Mouse (Mus musculus): ENCODE measurements around the gene Slc13a1. TPM values are rescaled to one million over a fixed set of nuclear protein-coding genes. Genes with fewer than 3 reads are reported as not detected.
"Not testable (repeated sequence)": the region's sequence is repeated elsewhere in the genome, so short reads cannot be mapped to it uniquely, and the experiment has no call there.

The Slc13a1 gene
- 0.05 TPM in 1 of 2 replicates, not detected in the other for polyA plus RNA-seq (2012; rRNA removed)

DNA sequence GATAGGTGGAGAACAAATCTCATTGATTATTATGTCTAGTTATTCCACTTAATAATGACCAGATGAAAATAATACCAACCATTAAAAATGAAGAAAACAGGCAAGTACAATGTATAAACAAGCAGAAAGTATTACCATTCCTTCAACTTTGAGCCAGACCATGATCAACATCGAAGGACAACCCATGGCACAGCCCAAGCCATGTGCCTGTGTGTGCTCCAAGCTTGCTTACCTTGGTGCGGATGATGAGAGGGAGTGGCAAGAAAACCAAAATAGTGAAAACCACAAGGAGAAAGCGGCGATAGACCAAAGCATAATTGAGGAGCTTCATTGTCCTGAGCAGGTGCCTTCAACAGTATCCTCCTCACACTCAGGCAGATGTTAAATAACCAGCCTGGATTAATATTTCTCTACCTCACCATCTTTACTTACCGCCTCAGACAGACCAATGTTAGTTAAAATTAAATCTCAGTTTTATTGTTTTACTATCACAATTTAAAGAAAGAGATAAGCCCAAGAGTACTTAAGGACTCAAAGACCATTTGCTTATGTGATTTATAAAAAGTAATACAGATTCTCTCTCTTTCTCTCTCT lies at the start of gene Slc13a1:
Gene Slc13a1, minus strand, starts transcription at position 359 of the 594 bp plus-strand sequence.
- Histone ChIP-seq H3K36me3 (ENCODE audit: control insufficient read depth, insufficient read depth, low read length) (no peaks in the 10 kb centered on the region), H3K27ac (ENCODE audit: insufficient read depth, low read length) (no peak within 1 kb of the TSS), H3K27me3 (ENCODE audit: control insufficient read depth, insufficient read depth, low read length) (no peaks in the 10 kb centered on the region), H3K4me3 (ENCODE audit: extremely low read depth, insufficient read depth, insufficient read length) (no peak within 1 kb of the TSS), H3K4me1 (ENCODE audit: control insufficient read depth, insufficient read depth, insufficient read length) (no peaks in the 10 kb centered on the region)
- WGBS: 82% methylated on average over 5 of the region's 5 CpGs
- TF ChIP-seq CTCF (IDR thresholded peaks at IDR 0.05; ENCODE audit: extremely low read depth, insufficient read depth, insufficient read length, insufficient replicate concordance): no peak
- no peak for TF ChIP-seq POLR2A (IDR thresholded peaks at IDR 0.05; ENCODE audit: low read depth, low read length)
- no peak for DNase-seq (ENCODE audit: low read depth in 1 of 2, low spot score in 2 of 2)

GRCm38 (mm10) chr6:24207866-24208265 lies 40.0 kb upstream of the Slc13a1 start:
- no peaks in the 10 kb centered on the region for H3K4me1 ChIP-seq (ENCODE audit: control insufficient read depth, insufficient read depth, insufficient read length)
- H3K36me3 ChIP-seq (ENCODE audit: control insufficient read depth, insufficient read depth, low read length): no peaks in the 10 kb centered on the region
- no peak overlapping the region for H3K27ac ChIP-seq (ENCODE audit: insufficient read depth, low read length)
- TF ChIP-seq POLR2A (IDR thresholded peaks at IDR 0.05; ENCODE audit: low read depth, low read length) (no peak), CTCF (IDR thresholded peaks at IDR 0.05; ENCODE audit: extremely low read depth, insufficient read depth, insufficient read length, insufficient replicate concordance) (no peak)
- no peaks in the 10 kb centered on the region for H3K27me3 ChIP-seq (ENCODE audit: control insufficient read depth, insufficient read depth, low read length)
- 85% methylated on average over 3 of the region's 3 CpGs for WGBS
- DNase-seq (ENCODE audit: low read depth in 1 of 2, low spot score in 2 of 2): no peak
- H3K4me3 ChIP-seq (ENCODE audit: extremely low read depth, insufficient read depth, insufficient read length): no peak overlapping the region

GRCm38 (mm10) chr6:24202226-24202625 lies 34.3 kb upstream of the Slc13a1 start:
- no peak for DNase-seq (ENCODE audit: low read depth in 1 of 2, low spot score in 2 of 2)
- 88% methylated on average over 6 of the region's 6 CpGs for WGBS
- no peak overlapping the region for H3K4me3 ChIP-seq (ENCODE audit: extremely low read depth, insufficient read depth, insufficient read length)
- H3K36me3 ChIP-seq (ENCODE audit: control insufficient read depth, insufficient read depth, low read length): no peaks in the 10 kb centered on the region
- TF ChIP-seq CTCF (IDR thresholded peaks at IDR 0.05; ENCODE audit: extremely low read depth, insufficient read depth, insufficient read length, insufficient replicate concordance) (no peak), POLR2A (IDR thresholded peaks at IDR 0.05; ENCODE audit: low read depth, low read length) (no peak)
- H3K27ac ChIP-seq (ENCODE audit: insufficient read depth, low read length): no peak overlapping the region
- no peaks in the 10 kb centered on the region for H3K27me3 ChIP-seq (ENCODE audit: control insufficient read depth, insufficient read depth, low read length)
- no peaks in the 10 kb centered on the region for H3K4me1 ChIP-seq (ENCODE audit: control insufficient read depth, insufficient read depth, insufficient read length)

DNA sequence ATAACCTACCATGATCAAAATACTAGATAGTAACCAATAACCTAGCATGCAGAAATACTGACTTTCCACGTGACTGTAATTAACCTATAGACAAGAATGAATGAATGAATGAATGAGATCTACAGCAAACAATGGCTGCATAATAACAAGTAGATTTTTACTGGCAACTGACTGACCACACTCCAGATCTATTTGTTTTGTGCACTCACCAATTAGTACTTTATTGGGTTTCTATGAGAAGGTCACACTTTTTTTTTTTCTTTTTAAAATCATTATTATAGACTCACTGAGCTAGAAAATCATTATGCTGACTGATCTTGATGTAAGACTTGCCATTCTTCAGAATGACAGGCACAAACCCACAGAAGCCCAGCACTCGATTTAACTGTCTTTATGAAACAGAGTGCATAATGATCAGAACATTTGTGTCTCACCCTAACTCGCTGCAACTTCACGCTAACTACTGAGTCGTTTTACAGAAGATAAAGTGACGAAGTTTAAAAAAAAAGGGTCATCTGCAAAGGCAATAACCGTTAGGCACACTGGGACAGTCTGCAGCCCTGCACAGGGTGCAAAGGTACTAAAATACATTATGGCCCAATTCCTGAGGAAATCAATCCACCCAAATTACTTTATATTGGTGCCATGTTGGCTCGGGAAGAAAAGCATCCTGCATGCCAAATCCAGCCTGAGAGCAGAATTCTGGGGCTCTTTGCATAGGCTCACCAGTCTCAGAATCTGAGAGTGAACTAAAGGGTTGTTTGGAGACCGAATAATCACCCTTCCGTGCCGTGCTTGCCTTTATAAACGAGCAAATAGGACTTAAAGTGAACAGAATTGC lies 33.0 kb upstream of the Slc13a1 start:
- H3K27me3 ChIP-seq (ENCODE audit: control insufficient read depth, insufficient read depth, low read length): no peaks in the 10 kb centered on the region
- H3K36me3 ChIP-seq (ENCODE audit: control insufficient read depth, insufficient read depth, low read length): no peaks in the 10 kb centered on the region
- TF ChIP-seq POLR2A (IDR thresholded peaks at IDR 0.05; ENCODE audit: low read depth, low read length) (no peak), CTCF (IDR thresholded peaks at IDR 0.05; ENCODE audit: extremely low read depth, insufficient read depth, insufficient read length, insufficient replicate concordance) (no peak)
- H3K4me3 ChIP-seq (ENCODE audit: extremely low read depth, insufficient read depth, insufficient read length): no peak overlapping the region
- DNase-seq (ENCODE audit: low read depth in 1 of 2, low spot score in 2 of 2): no peak
- 79% methylated on average over 12 of the region's 12 CpGs for WGBS
- no peaks in the 10 kb centered on the region for H3K4me1 ChIP-seq (ENCODE audit: control insufficient read depth, insufficient read depth, insufficient read length)
- no peak overlapping the region for H3K27ac ChIP-seq (ENCODE audit: insufficient read depth, low read length)

GRCm38 (mm10) chr6:24197501-24198195 lies 29.8 kb upstream of the Slc13a1 start:
- WGBS: 91% methylated on average over 10 of the region's 10 CpGs

DNA sequence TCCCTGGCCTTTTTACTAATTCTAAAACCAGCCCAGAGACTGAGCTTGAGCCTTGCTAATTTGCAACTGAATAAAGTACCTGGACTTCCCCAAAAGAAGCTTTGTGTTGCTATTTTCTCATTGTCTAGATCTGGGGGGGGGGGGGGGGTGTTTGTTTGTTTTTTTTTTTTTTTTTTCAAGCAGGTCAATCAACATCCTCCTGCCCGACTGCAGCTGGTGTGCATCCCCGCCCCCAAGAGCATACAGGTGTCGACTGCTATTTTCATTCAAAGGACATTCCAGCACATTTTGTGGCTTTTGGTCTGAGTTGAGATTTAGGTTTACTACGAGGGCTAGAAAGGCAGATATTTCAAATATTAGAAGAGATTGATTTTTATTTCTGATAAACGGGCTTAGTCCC lies 28.5 kb upstream of the Slc13a1 start:
- not testable (repeated sequence) for H3K4me3 ChIP-seq (ENCODE audit: extremely low read depth, insufficient read depth, insufficient read length); H3K27ac ChIP-seq (ENCODE audit: insufficient read depth, low read length); H3K27me3 ChIP-seq (ENCODE audit: control insufficient read depth, insufficient read depth, low read length); H3K36me3 ChIP-seq (ENCODE audit: control insufficient read depth, insufficient read depth, low read length); H3K4me1 ChIP-seq (ENCODE audit: control insufficient read depth, insufficient read depth, insufficient read length); DNase-seq (ENCODE audit: low read depth in 1 of 2, low spot score in 2 of 2)
- 76% methylated on average over 5 of the region's 5 CpGs for WGBS

More at GRCm38 (mm10) chr6:24197501-24198195, 29.8 kb upstream of the Slc13a1 start:
- not testable (repeated sequence) for H3K4me1 ChIP-seq (ENCODE audit: control insufficient read depth, insufficient read depth, insufficient read length); H3K36me3 ChIP-seq (ENCODE audit: control insufficient read depth, insufficient read depth, low read length); H3K4me3 ChIP-seq (ENCODE audit: extremely low read depth, insufficient read depth, insufficient read length); H3K27me3 ChIP-seq (ENCODE audit: control insufficient read depth, insufficient read depth, low read length); H3K27ac ChIP-seq (ENCODE audit: insufficient read depth, low read length); DNase-seq (ENCODE audit: low read depth in 1 of 2, low spot score in 2 of 2)

- no peaks in the 10 kb centered on the region for H3K27me3 ChIP-seq (ENCODE audit: control insufficient read depth, insufficient read depth, low read length)
Observed at GRCm38 (mm10) chr6:24183439-24183838, 15.5 kb upstream of the Slc13a1 start.

More at GRCm38 (mm10) chr6:24183439-24183838, 15.5 kb upstream of the Slc13a1 start:
- no peak overlapping the region for H3K27ac ChIP-seq (ENCODE audit: insufficient read depth, low read length)
- DNase-seq (ENCODE audit: low read depth in 1 of 2, low spot score in 2 of 2): no peak
- TF ChIP-seq POLR2A (IDR thresholded peaks at IDR 0.05; ENCODE audit: low read depth, low read length) (no peak), CTCF (IDR thresholded peaks at IDR 0.05; ENCODE audit: extremely low read depth, insufficient read depth, insufficient read length, insufficient replicate concordance) (no peak)
- no peaks in the 10 kb centered on the region for H3K4me1 ChIP-seq (ENCODE audit: control insufficient read depth, insufficient read depth, insufficient read length)
- no peak overlapping the region for H3K4me3 ChIP-seq (ENCODE audit: extremely low read depth, insufficient read depth, insufficient read length)
- H3K36me3 ChIP-seq (ENCODE audit: control insufficient read depth, insufficient read depth, low read length): no peaks in the 10 kb centered on the region
- WGBS: 89% methylated on average over 3 of the region's 3 CpGs

Data from spleen, adult 2 months (tissue).